In the genomic region with DNA sequence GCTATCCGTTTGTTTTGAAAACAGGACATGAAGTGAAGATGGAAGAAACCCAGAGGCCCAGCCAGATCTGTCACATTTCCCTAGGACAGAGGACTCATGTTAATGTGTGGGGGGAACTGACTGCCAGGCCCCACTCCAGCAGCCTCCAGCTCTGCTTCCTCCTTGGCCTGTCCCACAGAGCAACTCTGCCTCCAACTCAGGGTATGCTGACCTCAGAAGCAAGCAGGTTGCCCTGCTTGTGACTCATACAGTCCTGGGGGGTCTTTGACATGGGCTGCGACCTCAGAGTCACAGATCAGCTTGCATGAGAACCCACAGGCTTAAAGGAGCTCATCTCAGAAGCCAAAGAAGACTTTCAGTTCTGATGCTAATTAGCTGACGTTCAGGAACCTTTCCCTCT, we compare ENCODE assay signal across 22 mouse cellular contexts.
DNase-seq lines count a peak whose midpoint lies in the region; ATAC-seq and TF ChIP-seq lines count a peak whose summit lies in the region.
"Had no signal": no experiment of that assay in that cellular context is flagged by ENCODE, and none has a peak within 500 bp of the region (broad histone marks: within the 10 kb centered on the region; RNA-seq: fewer than 3 reads in every experiment).

No protein-coding gene starts in this region.

- peak overlapping the region; percentile 71 for H3K27ac ChIP-seq in kidney, embryonic 15.5 days
- H3K27ac ChIP-seq in kidney, adult 2 months (ENCODE audit: insufficient read depth, low read depth, low read length) = no peak overlapping the region
- H3K27ac ChIP-seq: embryonic facial prominence, embryonic 13.5 days; embryonic facial prominence, embryonic 15.5 days; forebrain, embryonic 10.5 days; forebrain, embryonic 12.5 days had no signal

- CTCF ChIA-PET in Patski (lab: Charles Lee) = interaction anchor here (1.0 to 1.2 kb wide), 2 partner anchors 9 to 11 kb away, joined by 3 read pairs; no protein-coding TSS in a partner anchor

- intact Hi-C loops in left cerebral cortex, postnatal 10 days (cut with DNase I) = no loop called here

- peak overlapping the region; percentile 41; the same call in 1 of the 2 replicates for H3K4me2 ChIP-seq in kidney, embryonic 15.5 days
- H3K4me2 ChIP-seq: embryonic facial prominence, embryonic 13.5 days; embryonic facial prominence, embryonic 15.5 days; forebrain, embryonic 12.5 days had no signal

- POLR2A ChIA-PET in Patski (lab: Charles Lee) = interaction anchor here (0.6 kb wide), 1 partner anchor 35 kb away, joined by 3 read pairs; no protein-coding TSS in a partner anchor

- peaks cover 46% of the 10 kb centered on the region for H3K4me1 ChIP-seq in kidney, embryonic 15.5 days
- H3K4me1 ChIP-seq in kidney, adult 2 months (ENCODE audit: control insufficient read depth, insufficient read depth, low read length) = no peaks in the 10 kb centered on the region

- peak; percentile 61 for ATAC-seq in kidney, embryonic 15.5 days (replicated peaks; ENCODE audit: low FRiP score)
- peak; percentile 57 for ATAC-seq in Patski
- ATAC-seq: forebrain, embryonic 14.5 days; forebrain, embryonic 16.5 days had no signal

- H3K36me3 ChIP-seq in kidney, embryonic 15.5 days = no peaks in the 10 kb centered on the region
- no peaks in the 10 kb centered on the region for H3K36me3 ChIP-seq in kidney, adult 2 months (ENCODE audit: control insufficient read depth, insufficient read depth, low read length)
- H3K36me3 ChIP-seq: embryonic facial prominence, embryonic 13.5 days; embryonic facial prominence, embryonic 15.5 days; forebrain, embryonic 10.5 days; forebrain, embryonic 12.5 days had no signal

- in situ Hi-C loops in Patski (cut with MboI; ENCODE audit: low pct_unique_long_range_greater_than_20kb) = loop anchor here (10.0 kb wide), 1 partner anchor 225 kb away; no protein-coding TSS in a partner anchor

- no peak overlapping the region for H3K9ac ChIP-seq in kidney, embryonic 15.5 days
- H3K9ac ChIP-seq: embryonic facial prominence, embryonic 13.5 days; embryonic facial prominence, embryonic 15.5 days; forebrain, embryonic 12.5 days had no signal

- TF ChIP-seq POLR2A in kidney, adult 2 months (IDR thresholded peaks at IDR 0.05; ENCODE audit: low read depth, low read length) = no peak

- 30% methylated on average over 3 of the region's 3 CpGs for WGBS in kidney, embryonic 15.5 days
- 45% methylated on average over 3 of the region's 3 CpGs for WGBS in kidney, adult 2 months

- H3K27me3 ChIP-seq in kidney, embryonic 15.5 days = no peaks in the 10 kb centered on the region; the same call in 1 of the 2 replicates
- no peaks in the 10 kb centered on the region for H3K27me3 ChIP-seq in kidney, adult 2 months (replicated peaks; ENCODE audit: control insufficient read depth, insufficient read depth, low read length)
- no peaks in the 10 kb centered on the region for H3K27me3 ChIP-seq in Patski
- H3K27me3 ChIP-seq: embryonic facial prominence, embryonic 13.5 days had no signal

- no peak overlapping the region for H3K4me3 ChIP-seq in kidney, embryonic 15.5 days (replicated peaks)
- H3K4me3 ChIP-seq in kidney, adult 2 months (ENCODE audit: insufficient read depth, low read depth, low read length) = no peak overlapping the region
- H3K4me3 ChIP-seq: embryonic facial prominence, embryonic 13.5 days; embryonic facial prominence, embryonic 15.5 days; erythroblast, embryonic 14.5 days; forebrain, embryonic 10.5 days; forebrain, embryonic 12.5 days had no signal

- no peaks in the 10 kb centered on the region for H3K9me3 ChIP-seq in kidney, embryonic 15.5 days (replicated peaks)
- H3K9me3 ChIP-seq: embryonic facial prominence, embryonic 13.5 days; embryonic facial prominence, embryonic 15.5 days; forebrain, embryonic 10.5 days; forebrain, embryonic 12.5 days had no signal

- TF ChIP-seq CTCF in kidney, adult 2 months (conservative IDR thresholded peaks at IDR 0.05; ENCODE audit: insufficient read depth, insufficient read length, low read depth, low read length) = no peak
- TF ChIP-seq CTCF in Patski (IDR thresholded peaks at IDR 0.05) = no peak

- DNase-seq in kidney, adult 2 months = no peak
- no peak for DNase-seq in Patski (ENCODE audit: low read depth, low spot score)
- DNase-seq in R1 (ENCODE audit: low read depth, low spot score) = peak; percentile 24
- DNase-seq in left cerebral cortex, postnatal 10 days (ENCODE audit: extremely low spot score in 1 of 2, low spot score in 2 of 2) = no peak
- DNase-seq: adrenal gland, adult 2 months; adrenal gland, postnatal 10 days; adrenal gland, postnatal 25 days; cerebellum, adult 11 months; cerebellum, adult 18-20 months; cerebellum, adult 8-10 months; cerebellum, adult 9-11 months; cerebellum, postnatal 14 days; cerebellum, postnatal 36 days; embryo, embryonic 11 days had no signal
